Mouse (Mus musculus) retina, adult 2 months (tissue): ENCODE measurements around the gene Soat2.

Experiments used
- DNase-seq: peaks from one replicate; pipeline ENCODE4 v3.0.0-alpha.2; 2012; ENCODE audit warnings: low read depth, low spot score

Soat2 gene

DNA sequence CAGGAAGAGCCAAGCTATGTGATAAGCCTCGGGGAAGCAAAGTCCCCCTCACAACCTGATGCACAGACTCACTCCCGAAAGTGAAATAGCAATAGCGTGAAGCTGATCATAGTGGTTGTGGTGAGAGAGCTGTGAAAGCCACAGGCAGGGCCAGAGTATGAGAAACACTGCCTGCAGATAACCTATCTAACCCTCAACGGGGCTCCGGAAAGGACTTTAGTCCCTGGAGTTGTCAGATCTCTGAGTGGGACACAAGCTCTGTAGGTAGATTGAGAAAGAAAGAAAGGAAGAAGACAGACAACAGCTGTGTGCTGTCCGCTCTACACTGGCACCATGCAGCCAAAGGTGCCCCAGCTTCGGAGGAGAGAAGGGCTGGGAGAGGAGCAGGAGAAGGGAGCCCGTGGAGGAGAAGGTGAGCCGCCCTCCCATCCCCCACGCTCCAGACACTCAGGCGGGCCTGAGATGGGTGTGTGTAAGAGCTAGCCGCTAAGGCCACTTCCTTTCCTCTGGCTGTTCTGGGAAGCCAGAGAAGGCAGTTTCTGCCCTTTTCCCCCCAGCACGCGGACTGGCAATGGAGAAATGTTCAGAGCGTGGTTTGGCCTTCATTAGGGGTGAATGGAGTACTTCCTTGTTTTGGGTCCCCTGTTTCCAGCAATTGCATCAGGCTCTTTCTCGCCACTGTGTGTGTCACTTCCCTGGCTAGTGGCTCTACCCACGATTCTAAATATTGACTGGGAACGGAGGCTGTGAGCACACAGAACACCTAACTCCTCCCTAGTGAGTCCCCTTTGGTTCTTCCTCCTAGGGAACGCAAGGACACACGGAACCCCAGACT is at the start of gene Soat2:
TSS of gene Soat2 (plus strand) at position 226 of the 835 bp plus-strand sequence.
- no peak for DNase-seq

DNA sequence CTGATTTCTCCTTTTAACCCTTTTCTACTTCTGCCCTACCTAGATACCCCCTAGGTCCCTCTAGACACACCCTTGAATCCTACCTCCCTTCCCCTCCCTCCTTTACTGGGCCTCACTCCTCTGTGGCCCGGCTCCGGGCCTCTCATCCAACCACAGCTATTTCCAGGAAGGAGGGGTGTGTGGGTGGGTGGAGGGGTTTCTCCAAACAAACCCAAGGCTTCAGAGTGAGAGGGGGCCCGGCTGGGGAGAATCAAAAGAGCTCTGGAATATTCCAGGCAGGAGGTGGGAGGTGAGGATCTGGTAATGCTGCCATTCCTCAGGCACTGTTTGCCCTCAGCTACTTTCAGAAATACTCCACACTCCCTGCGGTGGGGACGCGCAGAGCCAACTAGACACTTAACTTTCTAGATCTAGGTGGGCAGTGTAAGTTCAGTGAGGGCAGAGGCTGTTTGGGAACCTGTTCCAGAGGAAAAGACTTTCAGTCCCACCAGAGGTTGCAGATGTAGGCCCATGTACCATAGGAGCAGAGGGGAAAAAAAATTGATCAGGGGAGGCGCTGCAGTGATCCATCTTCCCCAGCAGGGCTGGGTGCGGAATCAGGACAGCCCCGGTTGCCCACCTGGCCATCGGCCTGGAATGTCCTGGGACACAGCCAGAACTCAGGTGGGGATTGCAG is 49.2 kb upstream of the Soat2 start:
- DNase-seq, result no peak

DNA sequence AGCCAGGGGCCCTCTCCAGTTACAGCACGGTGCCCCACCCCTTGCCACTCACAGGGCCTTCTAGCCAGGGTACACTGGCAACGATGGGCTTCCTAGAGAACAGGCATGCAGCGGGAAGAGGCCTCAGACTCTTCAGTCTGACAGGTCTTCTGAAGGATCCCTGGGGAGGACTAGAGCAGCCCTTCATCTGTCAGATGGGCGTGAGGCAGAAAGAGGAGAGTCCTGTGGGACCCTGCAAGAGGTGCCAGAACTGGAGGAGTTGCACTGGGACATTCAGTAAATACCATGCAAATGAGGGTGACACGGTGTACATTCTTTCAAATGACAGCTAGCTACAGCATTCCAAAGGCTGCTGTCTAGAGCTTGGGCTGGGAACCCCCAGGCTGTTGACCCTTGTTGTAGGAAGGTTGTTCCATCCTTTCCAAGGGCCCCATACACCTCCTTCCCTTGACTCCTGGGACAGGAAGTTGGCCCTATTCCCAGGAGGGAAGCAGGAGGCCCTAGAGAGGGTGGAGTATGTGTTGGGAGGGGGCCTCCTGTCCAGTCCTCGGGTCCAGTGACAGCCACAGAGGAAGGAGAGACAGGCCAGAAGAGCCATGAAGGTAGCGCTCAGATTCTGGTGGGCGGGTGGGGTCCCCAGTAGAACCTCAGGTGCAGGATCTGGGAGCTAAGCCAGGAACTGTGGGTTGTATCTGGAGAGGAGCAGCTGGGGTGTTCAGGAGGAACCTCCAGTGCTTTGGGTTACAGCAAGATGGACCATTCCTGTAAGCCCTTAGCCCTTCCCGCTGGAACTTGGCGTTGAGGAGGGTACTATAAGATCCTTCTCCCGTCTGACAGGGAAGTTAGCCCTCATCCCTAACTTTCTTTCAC is 48.4 kb upstream of the Soat2 start:
- no peak for DNase-seq

DNA sequence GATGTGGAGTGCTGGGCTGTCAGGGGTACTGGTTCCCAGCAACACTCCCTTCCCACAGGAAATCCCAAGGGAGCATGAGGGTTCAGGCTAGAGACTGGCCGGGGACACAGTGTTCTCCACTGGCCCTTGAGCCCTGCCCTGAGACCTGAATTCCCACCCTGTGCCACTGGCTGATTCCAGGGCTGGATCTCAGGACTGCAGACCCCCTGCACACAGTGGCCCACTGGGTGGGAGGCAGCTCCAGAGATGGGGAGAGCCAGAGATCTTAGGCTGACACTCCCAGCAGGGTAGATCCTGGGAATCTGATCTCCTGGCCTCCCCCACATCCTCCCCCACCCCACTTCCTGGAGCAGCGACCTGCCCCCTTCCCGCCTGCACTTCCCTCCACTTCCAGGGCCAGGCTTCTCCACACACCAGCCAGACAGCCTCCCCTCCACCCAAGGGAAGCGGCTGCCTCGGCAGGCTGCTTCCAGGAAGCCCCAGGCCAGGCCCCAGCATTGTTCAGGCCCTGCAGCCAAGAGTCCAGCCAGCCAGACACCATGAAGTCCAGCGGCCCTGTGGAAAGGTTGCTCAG is 47.7 kb upstream of the Soat2 start:
- DNase-seq, result no peak

DNA sequence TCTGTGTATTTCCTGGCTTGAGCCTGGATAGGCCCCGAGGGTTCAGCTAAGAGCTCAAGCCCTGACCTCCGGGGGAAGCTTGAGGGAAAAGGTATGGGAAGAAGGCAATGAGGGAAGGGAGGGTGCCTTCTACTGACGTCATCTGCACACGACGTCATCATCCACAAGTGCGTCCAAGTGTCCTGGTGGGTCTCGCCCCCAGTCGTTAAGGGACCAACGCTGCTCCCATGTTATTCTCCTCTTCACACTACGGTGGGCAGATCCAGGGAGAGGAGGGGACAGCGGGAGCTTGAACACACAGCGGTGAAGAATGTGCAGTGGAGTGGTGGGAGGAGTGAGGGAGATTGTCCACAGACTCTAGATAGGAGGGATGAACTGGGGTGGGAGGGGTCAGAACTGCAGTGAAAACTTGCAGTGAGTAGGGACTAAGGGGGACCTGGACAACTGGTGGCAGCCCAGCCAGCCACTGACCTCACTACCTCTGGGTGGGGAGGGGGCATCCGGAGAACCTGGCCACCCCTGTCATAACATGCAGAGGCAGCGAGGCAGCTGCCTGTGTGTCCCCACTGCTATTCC is 46.9 kb upstream of the Soat2 start:
- no peak for DNase-seq

DNA sequence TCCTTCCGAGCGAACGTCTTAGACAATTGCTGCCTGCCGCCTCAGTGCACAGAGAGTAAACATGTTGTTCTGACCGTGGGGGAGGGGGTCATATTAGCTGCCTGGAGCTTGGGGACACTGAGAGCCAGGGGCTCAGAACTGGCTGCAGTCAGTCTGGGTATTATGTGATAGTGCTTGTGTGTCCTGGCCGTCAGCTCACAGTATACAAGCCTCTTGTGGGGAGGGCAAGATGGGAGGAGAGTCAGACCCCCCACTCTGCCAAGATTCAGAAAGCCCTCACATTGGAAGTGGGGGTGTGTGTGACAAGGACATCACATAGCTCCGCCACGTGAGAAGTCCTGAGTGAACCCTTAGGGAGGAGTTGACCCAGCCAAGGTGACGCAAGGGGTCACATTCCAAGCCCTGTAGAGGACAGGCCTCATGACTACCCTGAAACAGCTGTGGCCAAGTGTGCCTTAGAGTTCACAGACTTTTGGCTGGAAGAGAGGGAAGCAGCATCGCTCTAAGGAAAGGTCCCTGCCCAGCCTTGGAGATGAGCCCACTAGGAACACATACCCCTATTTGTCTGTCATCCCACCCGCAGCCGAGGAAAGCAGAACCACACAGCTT is 46.3 kb upstream of the Soat2 start:
- no peak for DNase-seq

DNA sequence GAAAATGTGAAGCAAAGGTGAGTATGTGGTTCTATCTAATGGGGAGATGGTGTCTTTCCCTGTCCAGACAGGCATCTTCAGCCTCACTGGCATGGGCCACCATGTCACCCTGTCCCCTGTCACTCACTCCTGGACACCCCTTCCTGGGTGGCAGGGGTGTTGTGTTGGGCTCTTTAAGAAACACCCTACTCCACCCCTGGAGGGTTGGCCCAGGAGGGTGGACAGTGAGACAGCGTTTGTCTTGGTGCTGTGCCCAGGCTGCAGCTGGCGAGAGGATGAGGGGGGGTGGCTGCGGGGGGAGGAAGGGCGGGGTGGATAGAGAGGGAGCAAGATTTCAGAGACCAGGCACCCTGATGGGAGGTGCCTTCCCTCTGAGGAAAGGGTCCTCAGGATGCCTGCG is 45.0 kb upstream of the Soat2 start:
- no peak for DNase-seq

DNA sequence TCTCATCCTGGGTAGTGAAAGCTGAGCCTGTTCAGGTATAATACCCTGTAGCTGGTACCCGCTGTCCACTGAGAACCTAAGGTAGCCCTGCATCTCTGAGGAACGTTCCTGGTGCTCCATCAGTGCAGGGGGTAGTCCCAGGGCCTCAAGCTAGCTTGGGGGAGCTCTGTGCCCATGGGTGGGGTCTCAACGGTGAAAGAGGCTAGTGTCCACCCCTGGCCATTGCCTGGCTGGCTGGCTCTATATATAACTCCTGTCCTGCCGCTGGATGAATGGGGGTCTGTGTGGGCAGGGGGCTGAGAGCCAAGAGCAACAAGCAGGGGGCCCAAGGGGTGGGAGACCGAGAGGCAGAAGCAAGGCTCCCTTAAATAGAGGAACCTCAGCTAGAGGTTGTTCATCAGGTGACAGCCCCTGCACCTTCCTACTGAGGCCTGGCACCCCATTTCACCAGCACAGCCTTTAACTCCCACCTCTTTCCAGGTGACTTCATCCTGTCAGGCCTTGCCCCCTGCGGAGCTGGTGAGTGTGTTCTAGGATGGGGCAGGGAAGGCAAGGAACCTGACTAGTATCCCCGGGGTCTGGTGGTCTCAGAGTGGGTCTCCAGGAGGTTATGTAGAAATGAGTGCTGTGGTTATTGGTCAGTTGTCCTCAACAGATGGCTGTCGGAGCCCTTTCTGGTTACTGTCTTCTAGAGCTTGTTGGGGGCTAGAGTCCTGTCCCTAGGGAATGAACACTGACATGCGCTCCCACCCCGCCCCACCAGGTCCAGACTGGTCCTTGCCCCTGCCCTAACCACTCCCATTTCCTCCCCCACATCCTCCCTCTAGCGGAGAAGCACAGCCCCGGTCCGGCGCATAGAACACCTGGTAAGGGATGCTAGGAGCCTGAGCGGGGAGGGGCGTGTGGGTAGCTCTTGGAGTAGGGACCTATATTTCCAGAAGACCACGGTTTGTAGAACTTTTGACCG is 44.3 kb upstream of the Soat2 start:
- DNase-seq, result no peak

DNA sequence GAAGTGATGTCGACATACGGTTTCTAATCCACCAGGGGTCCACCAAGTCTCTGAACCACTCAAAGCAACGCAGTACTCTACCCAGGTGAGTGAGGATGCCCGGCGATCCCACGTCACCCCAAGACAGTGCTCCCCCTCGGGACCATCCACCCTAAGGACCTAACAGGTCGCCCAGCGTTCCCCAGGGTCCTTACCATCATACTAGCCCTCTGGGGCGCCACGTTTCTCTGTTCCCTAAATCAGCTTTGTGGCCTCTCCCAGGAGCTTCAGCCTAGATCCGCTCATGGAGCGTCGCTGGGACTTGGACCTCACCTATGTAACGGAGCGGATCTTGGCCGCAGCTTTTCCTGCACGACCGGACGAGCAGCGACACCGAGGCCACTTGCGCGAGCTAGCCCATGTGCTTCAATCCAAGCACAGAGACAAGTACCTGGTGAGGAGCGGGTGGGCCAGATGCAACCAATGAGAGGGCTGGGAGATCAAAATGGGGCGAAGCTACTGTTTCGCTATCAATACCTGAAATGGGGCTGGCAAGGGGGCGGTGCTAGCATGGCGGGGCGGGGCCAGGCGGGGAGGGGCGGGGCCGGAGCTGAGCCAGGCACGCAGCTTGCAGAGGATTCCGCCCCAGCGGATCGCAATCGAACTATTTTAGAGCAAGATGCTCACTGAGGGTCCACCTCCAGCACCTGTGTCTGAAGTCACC is 43.4 kb upstream of the Soat2 start:
- no peak for DNase-seq

DNA sequence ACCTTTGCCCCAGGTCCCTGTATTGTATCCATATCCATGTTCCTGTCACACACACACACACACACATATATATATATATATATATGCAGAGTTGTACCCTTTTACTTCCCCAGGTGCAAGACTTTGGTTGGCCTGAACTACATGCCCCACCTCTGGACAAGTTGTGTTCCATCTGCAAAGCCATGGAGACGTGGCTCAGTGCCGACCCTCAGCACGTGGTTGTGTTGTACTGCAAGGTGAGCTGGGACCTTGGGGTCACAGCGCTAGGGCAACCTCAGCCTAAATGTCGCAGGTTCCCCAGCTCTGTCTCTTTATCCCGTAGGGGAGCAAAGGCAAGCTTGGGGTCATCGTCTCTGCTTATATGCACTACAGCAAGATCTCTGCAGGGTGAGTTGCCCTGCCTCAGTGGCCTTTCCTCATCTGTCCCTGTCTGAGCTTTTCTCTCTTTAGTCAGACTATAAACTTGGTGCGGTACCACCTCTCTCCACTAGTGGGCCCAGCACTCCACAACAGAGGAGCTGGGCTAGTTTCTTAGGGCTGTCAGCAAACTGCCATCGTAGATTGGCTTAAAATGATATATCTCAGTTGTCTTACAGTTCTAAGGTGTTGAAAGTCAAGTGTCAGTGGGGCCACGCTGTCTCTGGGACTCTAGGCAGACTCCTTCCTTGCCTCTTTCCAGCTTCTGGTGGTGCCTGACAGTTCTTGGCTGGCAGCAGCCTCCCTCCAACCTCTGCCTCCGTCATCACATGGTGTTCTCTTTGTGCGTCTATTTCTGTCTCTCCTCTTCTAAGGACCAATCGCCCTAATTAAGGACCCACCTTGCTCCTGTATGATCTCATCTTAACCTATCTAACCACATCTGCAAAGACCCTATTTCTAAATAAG is 42.4 kb upstream of the Soat2 start:
- DNase-seq, result no peak

DNA sequence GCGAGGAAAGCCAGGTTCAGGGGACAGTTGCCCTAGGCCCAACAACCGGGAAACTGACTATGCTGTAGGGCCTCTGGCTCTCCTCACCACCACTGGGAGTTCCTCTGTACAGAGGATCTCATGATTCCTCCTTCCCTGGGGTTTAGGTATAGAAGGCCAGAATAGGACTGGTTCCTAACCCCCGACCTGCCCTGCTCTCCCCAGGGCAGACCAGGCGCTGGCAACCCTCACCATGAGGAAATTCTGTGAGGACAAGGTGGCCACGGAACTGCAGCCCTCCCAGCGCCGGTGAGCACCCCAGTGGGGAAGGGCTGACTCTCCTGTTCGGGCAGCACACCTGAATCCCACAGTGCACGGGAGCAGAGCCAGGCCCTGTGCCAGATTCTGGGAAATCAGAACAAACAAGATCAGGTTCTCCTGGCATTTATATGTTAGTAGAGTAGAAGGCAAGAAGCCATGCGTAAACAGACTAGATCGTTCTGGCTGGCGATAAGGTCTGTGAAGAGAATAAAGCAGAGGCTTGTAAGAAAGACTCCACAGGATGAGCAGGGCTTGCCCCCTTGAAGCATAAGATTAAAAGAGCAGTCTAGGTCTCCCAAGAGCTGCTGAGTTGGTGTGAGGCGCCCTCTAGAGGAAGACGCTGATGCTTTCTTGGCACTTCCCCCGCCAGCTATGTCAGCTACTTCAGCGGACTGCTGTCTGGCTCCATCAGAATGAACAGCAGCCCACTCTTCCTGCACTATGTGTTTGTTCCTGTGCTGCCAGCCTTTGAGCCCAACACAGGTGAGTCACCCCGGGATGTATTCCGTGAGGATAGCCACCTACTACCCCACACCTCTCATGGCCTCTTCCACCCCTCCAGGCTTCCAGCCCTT is 41.4 kb upstream of the Soat2 start:
- peak; percentile 44 for DNase-seq

DNA sequence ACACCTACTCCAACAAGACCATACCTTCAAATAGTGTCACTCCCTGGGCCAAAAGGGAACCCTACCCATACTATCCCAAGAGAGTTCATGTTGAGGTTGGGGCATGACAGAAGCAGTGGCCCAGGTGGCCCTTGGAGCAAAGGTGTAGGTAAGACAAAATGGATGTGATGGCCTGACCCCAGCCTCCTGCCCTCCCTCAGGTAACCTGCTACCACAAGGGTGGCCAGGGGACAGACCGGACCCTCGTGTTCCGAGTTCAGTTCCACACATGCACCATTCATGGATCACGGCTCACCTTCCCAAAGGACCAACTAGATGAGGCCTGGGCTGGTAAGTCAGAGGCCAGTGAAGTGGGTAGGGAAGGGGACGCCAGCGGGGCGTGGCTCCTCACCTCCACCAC is 40.1 kb upstream of the Soat2 start:
- DNase-seq, result no peak

DNA sequence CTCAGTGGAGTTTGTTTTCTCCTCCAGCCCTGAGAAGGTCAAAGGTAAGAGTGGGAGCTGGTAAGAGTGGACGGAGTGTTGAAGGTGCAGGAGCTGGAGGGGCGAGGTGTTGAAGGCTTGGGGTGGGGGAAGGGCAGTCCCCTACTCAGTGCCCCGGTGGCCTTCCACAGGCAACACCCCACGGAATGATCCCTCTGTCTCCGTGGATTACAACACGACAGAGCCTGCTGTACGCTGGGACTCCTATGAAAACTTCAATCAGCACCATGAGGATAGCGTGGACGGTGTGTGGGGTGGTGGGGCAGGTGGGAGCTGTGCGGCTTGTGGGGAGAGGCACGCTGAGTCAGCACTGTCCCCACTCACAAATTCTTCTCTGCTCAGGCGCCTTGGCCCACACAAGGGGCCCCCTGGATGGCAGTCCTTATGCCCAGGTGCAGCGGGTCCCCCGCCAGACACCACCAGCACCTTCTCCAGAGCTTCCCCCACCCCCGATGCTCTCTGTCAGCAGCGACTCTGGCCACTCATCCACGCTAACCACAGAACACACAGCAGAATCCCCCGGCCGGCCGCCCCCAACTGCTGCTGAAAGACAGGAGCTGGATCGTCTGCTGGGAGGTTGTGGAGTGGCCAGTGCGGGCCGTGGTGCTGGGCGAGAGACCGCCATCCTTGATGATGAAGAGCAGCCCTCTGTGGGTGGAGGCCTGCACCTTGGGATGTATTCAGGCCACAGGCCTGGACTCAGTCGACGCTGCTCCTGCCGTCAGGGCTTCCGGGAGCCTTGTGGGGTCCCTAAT is 39.4 kb upstream of the Soat2 start:
- no peak for DNase-seq

DNA sequence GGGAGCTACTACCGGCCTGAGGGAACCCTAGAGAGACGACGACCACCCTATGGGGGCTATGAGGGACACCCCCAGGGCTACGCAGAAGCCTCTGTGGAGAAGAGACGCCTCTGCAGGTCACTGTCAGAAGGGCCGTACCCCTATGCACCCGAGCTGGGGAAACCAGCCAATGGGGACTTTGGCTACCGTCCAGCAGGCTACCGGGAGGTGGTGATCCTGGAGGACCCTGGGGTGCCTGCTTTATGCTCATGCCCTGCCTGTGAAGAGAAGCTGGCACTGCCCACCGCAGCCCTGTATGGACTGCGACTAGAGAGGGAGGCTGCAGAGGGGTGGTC is 38.9 kb upstream of the Soat2 start:
- DNase-seq, result no peak

DNA sequence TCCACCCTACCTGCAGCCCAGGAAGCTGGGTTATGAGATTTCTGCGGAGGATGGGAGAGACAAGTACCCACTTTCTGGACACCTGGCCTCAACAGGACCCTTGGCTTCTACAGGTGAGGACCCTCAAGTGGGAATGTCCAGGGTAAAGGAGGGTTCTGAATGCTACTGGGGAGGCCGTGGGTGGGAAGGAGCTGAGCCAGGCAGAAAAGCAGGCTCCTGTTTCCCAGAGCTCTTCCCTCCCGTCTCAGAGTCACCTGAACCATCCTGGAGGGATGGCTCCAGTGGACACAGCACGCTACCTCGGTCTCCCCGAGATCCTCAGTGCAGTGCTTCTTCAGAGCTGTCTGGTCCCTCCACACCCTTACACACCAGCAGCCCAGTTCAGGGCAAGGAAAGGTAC is 38.1 kb upstream of the Soat2 start:
- DNase-seq, result no peak

DNA sequence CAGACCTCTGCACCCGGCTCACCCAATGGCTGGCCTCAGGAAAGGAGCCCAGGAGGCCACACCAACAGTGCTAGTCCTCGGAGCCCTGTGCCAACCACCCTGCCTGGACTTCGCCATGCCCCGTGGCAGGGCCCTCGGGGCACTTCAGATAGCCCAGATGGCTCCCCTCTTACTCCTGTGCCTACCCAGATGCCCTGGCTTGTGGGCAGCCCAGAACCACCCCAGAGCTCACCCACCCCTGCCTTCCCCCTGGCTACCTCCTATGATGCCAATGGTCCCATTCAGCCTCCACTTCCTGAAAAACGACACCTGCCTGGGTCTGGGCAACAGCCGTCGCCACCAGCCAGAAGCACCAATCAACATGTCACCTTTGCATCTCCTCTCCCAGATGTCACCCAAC is 37.5 kb upstream of the Soat2 start:
- DNase-seq, result no peak

DNA sequence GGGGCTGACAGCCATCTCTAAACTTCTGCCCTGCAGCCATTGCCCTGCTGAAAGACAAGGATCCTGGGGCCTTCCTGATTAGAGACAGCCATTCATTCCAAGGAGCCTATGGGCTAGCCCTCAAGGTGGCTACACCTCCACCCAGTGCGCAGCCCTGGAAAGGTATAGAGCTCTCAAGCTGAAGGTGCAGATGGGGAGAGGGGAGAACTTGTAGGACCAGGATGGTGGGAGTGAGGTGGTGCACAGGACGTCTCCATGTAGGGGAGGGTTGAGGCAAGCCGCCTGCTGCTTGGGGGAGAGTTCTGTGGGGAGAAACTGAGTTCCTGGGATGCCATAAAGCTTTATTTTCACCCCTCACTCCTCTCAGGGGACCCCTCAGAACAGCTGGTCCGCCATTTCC is 36.7 kb upstream of the Soat2 start:
- DNase-seq, result no peak
